10 mouse cellular contexts compared by ENCODE assay signal in the genomic region with DNA sequence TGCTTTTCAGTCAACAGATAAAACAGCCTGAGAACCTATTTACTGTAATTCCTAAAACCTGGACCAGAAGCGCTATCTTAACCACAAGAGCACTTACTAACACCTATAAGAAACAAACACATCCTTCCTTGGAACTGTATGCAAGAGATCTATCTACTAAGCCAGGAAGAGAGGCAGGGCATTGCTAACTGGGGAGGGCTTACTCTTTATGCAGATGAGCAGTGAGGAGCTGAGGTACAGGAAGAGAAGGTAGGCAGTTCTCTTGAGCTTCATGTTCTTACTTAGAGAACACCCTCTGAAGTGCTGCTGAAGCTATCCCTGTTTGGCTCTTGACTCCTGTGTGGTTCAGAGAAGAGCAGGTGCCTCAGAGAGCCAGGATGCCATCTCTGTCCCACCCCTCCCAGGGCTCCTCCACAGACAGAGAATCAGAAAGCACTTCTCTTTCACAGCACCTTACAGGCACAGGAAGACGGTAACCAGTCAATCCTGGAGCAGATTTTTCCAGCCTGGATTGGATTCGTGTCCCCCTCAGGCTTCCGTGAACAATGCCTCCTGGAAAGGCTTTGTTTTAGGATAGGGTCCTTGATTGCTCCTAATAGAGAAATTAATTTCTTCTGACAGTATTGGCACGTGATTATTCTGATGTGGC. TPM values are rescaled to one million over a fixed set of nuclear protein-coding genes. Genes with fewer than 3 reads are reported as not detected.
DNase-seq lines count a peak whose midpoint lies in the region; ATAC-seq and TF ChIP-seq lines count a peak whose summit lies in the region.
"Had no signal": no experiment of that assay in that cellular context is flagged by ENCODE, and none has a peak within 500 bp of the region (broad histone marks: within the 10 kb centered on the region; RNA-seq: fewer than 3 reads in every experiment).

Gene Crb1, minus strand, starts transcription at position 463 of the 649 bp plus-strand sequence.

- no peak for DNase-seq in heart, adult 18-20 months
- DNase-seq in brain, adult 2 months (ENCODE audit: low read depth, low spot score) = peak; percentile 15
- DNase-seq in forelimb bud, embryonic 11.5 days (ENCODE audit: low read depth, low spot score) = peak; percentile 8
- peak; percentile 82 for DNase-seq in midbrain, embryonic 14.5 days
- no peak for DNase-seq in layer of hippocampus, adult 9-10 months (ENCODE audit: low spot score)
- DNase-seq in layer of hippocampus, adult 2 months (ENCODE audit: low spot score in 2 of 2) = no peak
- no peak for DNase-seq in heart, adult 8-10 months (ENCODE audit: low spot score)

- ATAC-seq in heart, embryonic 16.5 days (replicated peaks; ENCODE audit: extremely low read depth, insufficient read depth, low FRiP score) = no peak
- peak; percentile 73; the same call in 1 of the 2 replicates for ATAC-seq in midbrain, embryonic 14.5 days (ENCODE audit: low FRiP score, low TSS enrichment)

- peaks cover 13% of the 10 kb centered on the region for H3K4me1 ChIP-seq in heart, embryonic 16.5 days (ENCODE audit: control insufficient read depth, insufficient read depth, low read length)
- H3K4me1 ChIP-seq in midbrain, embryonic 14.5 days (ENCODE audit: control insufficient read depth, insufficient read depth, low read length) = peaks cover 11% of the 10 kb centered on the region

- no peaks in the 10 kb centered on the region for H3K27me3 ChIP-seq in heart, embryonic 16.5 days (ENCODE audit: control insufficient read depth, insufficient read depth, low read length)
- no peaks in the 10 kb centered on the region for H3K27me3 ChIP-seq in midbrain, embryonic 14.5 days (ENCODE audit: control insufficient read depth, insufficient read depth, low read length)

- no peaks in the 10 kb centered on the region for H3K9me3 ChIP-seq in heart, embryonic 16.5 days (replicated peaks; ENCODE audit: control insufficient read depth, low read length)
- no peaks in the 10 kb centered on the region for H3K9me3 ChIP-seq in midbrain, embryonic 14.5 days (ENCODE audit: control insufficient read depth, low read length)
- H3K9me3 ChIP-seq: G1E had no signal

- H3K27ac ChIP-seq in heart, embryonic 16.5 days (ENCODE audit: low read length) = no peak within 1 kb of the TSS
- H3K27ac ChIP-seq in midbrain, embryonic 14.5 days (replicated peaks; ENCODE audit: low read depth, low read length) = peak within 1 kb of the TSS; percentile 75
- no peak within 1 kb of the TSS for H3K27ac ChIP-seq in layer of hippocampus, adult 2 months

- H3K9ac ChIP-seq in heart, embryonic 16.5 days (ENCODE audit: low read length) = no peak within 1 kb of the TSS
- H3K9ac ChIP-seq in midbrain, embryonic 14.5 days (replicated peaks; ENCODE audit: low read length) = peak within 1 kb of the TSS; percentile 51; the same call in 1 of the 2 replicates

- no peak for TF ChIP-seq CTCF in layer of hippocampus, adult 2 months (conservative IDR thresholded peaks at IDR 0.05)

- H3K36me3 ChIP-seq in heart, embryonic 16.5 days (ENCODE audit: control insufficient read depth, insufficient read depth) = no peaks in the 10 kb centered on the region
- H3K36me3 ChIP-seq in midbrain, embryonic 14.5 days (ENCODE audit: control insufficient read depth, insufficient read depth, low read length) = no peaks in the 10 kb centered on the region
- H3K36me3 ChIP-seq: G1E had no signal

- WGBS in heart, embryonic 16.5 days = 9% methylated on average over 5 of the region's 5 CpGs
- WGBS in midbrain, embryonic 14.5 days = 9% methylated on average over 5 of the region's 5 CpGs

- H3K4me2 ChIP-seq in heart, embryonic 16.5 days (ENCODE audit: low read depth, low read length) = peak within 1 kb of the TSS; percentile 34; the same call in 1 of the 2 replicates
- peak within 1 kb of the TSS; percentile 49 for H3K4me2 ChIP-seq in midbrain, embryonic 14.5 days (ENCODE audit: low read length)

- no peak within 1 kb of the TSS for H3K4me3 ChIP-seq in heart, embryonic 16.5 days (ENCODE audit: low read length)
- peak within 1 kb of the TSS; percentile 35 for H3K4me3 ChIP-seq in midbrain, embryonic 14.5 days (replicated peaks; ENCODE audit: low read depth, low read length)
- H3K4me3 ChIP-seq in layer of hippocampus, adult 2 months = no peak within 1 kb of the TSS
- H3K4me3 ChIP-seq: myocyte had no signal

RNA-seq across cellular contexts. Expression of gene Crb1, which starts in this region (rescaled TPM):
- polyA plus RNA-seq in heart, embryonic 16.5 days (2015; fragmentation: Nextera tagmentation; extraction: Ambion mirVana) = 0.12 and 0.27 TPM in 2 replicates
- under 1 TPM; 0.42 to 0.51 TPM for total RNA-seq in heart, adult 18-20 months (2021)
- 2.0 and 3.0 TPM in 2 replicates for polyA plus RNA-seq in midbrain, embryonic 14.5 days (2014; fragmentation: Nextera tagmentation; extraction: Ambion mirVana)
- total RNA-seq in layer of hippocampus, adult 2 months (2021) = under 1 TPM; 0.32 to 0.82 TPM
- 1 to 10 TPM in 1 of 4 experiments, under 1 TPM in 3; 0.22 to 1.1 (median 0.62) TPM for total RNA-seq in heart, adult 8-10 months (2022)
- polyA plus RNA-seq: G1E had no signal

Comparison
In these comparisons a context has a peak if more than half of its experiments do, and no peak if none do; other contexts are left out.
1. DNase-seq: peak in brain, adult 2 months (single experiment), forelimb bud, embryonic 11.5 days (single experiment) and midbrain, embryonic 14.5 days (single experiment); none in heart, adult 18-20 months (0 of 2), layer of hippocampus, adult 9-10 months (single experiment), layer of hippocampus, adult 2 months (0 of 2) and heart, adult 8-10 months (single experiment).